Mouse (Mus musculus): ENCODE data around the gene Arpc3. TPM values are rescaled to one million over a fixed set of nuclear protein-coding genes. Genes with fewer than 3 reads are reported as not detected.

The Arpc3 gene
- polyA plus RNA-seq, 1 experiment from 2014 or later = 139 TPM

DNA sequence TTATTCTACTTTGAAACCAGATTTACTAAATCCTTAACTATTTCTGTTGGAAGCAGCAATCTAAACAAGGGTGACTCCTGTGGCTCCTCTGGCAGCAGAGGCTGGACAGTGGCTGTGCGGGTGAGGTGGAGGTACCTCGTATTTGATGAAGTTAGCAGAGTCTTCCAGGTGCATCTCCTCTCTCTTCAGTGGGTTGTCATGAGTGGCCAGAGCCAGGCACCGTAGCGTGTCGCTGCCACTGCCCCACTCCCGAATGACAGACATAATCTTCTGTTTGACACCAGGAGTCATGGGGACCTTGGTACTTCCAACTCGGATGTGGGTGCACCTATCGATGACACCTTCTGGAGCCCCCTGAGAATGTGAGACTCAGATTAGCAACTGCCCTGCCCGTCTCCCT lies 69.8 kb downstream of the Arpc3 start:
- Histone ChIP-seq H3K4me3 (no peak overlapping the region), H3K27me3 (no peaks in the 10 kb centered on the region), H3K27ac (replicated peaks) (no peak overlapping the region), H3K4me2 (no peak overlapping the region), H3K9ac (no peak overlapping the region), H3K4me1 (replicated peaks) (no peaks in the 10 kb centered on the region), H3K9me3 (no peaks in the 10 kb centered on the region), H3K36me3 (peaks cover 99% of the 10 kb centered on the region)
- ATAC-seq (ENCODE audit: low FRiP score, low read depth) = no peak
- WGBS = 96% methylated on average over 9 of the region's 9 CpGs

Other genes starting within 250 kb of the Arpc3 start
- gene Ppp1cc, start 233.6 kb upstream of the Arpc3 start, polyA plus RNA-seq (2015; fragmentation: Nextera tagmentation; extraction: Ambion mirVana) = 210 and 213 TPM in 2 replicates
- gene Hvcn1, start 185.1 kb upstream of the Arpc3 start, polyA plus RNA-seq (2015; fragmentation: Nextera tagmentation; extraction: Ambion mirVana) = 1.4 and 1.6 TPM in 2 replicates
- gene Tctn1, start 127.4 kb upstream of the Arpc3 start, polyA plus RNA-seq (2015; fragmentation: Nextera tagmentation; extraction: Ambion mirVana) = 5.1 and 5.3 TPM in 2 replicates
- gene Pptc7, start 107.5 kb upstream of the Arpc3 start, polyA plus RNA-seq (2015; fragmentation: Nextera tagmentation; extraction: Ambion mirVana) = 8.1 and 8.2 TPM in 2 replicates
- gene Rad9b, start 37.6 kb upstream of the Arpc3 start, polyA plus RNA-seq (2015; fragmentation: Nextera tagmentation; extraction: Ambion mirVana) = 19.4 and 20.2 TPM in 2 replicates
- gene Vps29, start 37.5 kb upstream of the Arpc3 start, polyA plus RNA-seq (2015; fragmentation: Nextera tagmentation; extraction: Ambion mirVana) = 302 and 317 TPM in 2 replicates
- gene Gpn3, start 20.0 kb upstream of the Arpc3 start, polyA plus RNA-seq (2015; fragmentation: Nextera tagmentation; extraction: Ambion mirVana) = 39.5 and 45.7 TPM in 2 replicates
- 146 and 153 TPM in 2 replicates for gene Fam216a, start 19.5 kb upstream of the Arpc3 start, polyA plus RNA-seq (2015; fragmentation: Nextera tagmentation; extraction: Ambion mirVana)
- 46.0 and 47.7 TPM in 2 replicates for gene Anapc7, start 29.8 kb downstream of the Arpc3 start, polyA plus RNA-seq (2015; fragmentation: Nextera tagmentation; extraction: Ambion mirVana)
- gene Atp2a2, start 110.3 kb downstream of the Arpc3 start, polyA plus RNA-seq (2015; fragmentation: Nextera tagmentation; extraction: Ambion mirVana) = 54.1 and 55.1 TPM in 2 replicates
- 52.9 and 68.5 TPM in 2 replicates for gene Ift81, start 222.6 kb downstream of the Arpc3 start, polyA plus RNA-seq (2015; fragmentation: Nextera tagmentation; extraction: Ambion mirVana)